ENCODE assay signal across 11 mouse cellular contexts in genomic region chr9:61677037-61677436, GRCm38 (mm10).
DNase-seq lines count a peak whose midpoint lies in the region; ATAC-seq and TF ChIP-seq lines count a peak whose summit lies in the region.
"Had no signal": no experiment of that assay in that cellular context is flagged by ENCODE, and none has a peak within 500 bp of the region (broad histone marks: within the 10 kb centered on the region; RNA-seq: fewer than 3 reads in every experiment).

No protein-coding gene starts in this region.

- H3K9me3 ChIP-seq in midbrain, postnatal 0 days (ENCODE audit: low read length): no peaks in the 10 kb centered on the region
- no peaks in the 10 kb centered on the region for H3K9me3 ChIP-seq in midbrain, embryonic 15.5 days
- H3K9me3 ChIP-seq: embryonic facial prominence, embryonic 15.5 days; kidney, embryonic 15.5 days had no signal

- 70% methylated on average over 11 of the region's 11 CpGs for WGBS in midbrain, postnatal 0 days
- 74% methylated on average over 11 of the region's 11 CpGs for WGBS in midbrain, embryonic 15.5 days

- H3K27me3 ChIP-seq in midbrain, postnatal 0 days (ENCODE audit: insufficient read depth, low read length): no peaks in the 10 kb centered on the region
- H3K27me3 ChIP-seq in midbrain, embryonic 15.5 days (replicated peaks): no peaks in the 10 kb centered on the region

- H3K27ac ChIP-seq in midbrain, postnatal 0 days (ENCODE audit: low read depth, low read length): no peak overlapping the region
- no peak overlapping the region for H3K27ac ChIP-seq in midbrain, embryonic 15.5 days
- H3K27ac ChIP-seq: embryonic facial prominence, embryonic 15.5 days; kidney, embryonic 15.5 days had no signal

- H3K4me3 ChIP-seq in midbrain, postnatal 0 days (ENCODE audit: low read depth, low read length): no peak overlapping the region
- no peak overlapping the region for H3K4me3 ChIP-seq in midbrain, embryonic 15.5 days
- H3K4me3 ChIP-seq: embryonic facial prominence, embryonic 15.5 days; kidney, embryonic 15.5 days had no signal

- H3K4me1 ChIP-seq in midbrain, postnatal 0 days (ENCODE audit: insufficient read depth, low read length): peaks cover 6% of the 10 kb centered on the region; the same call in 1 of the 2 replicates
- peaks cover 9% of the 10 kb centered on the region for H3K4me1 ChIP-seq in midbrain, embryonic 15.5 days

- no peaks in the 10 kb centered on the region for H3K36me3 ChIP-seq in midbrain, postnatal 0 days (ENCODE audit: insufficient read depth, low read length)
- H3K36me3 ChIP-seq in midbrain, embryonic 15.5 days (replicated peaks): no peaks in the 10 kb centered on the region
- H3K36me3 ChIP-seq: embryonic facial prominence, embryonic 15.5 days; kidney, embryonic 15.5 days had no signal

- no peak for ATAC-seq in midbrain, postnatal 0 days (ENCODE audit: low FRiP score)
- ATAC-seq in midbrain, embryonic 15.5 days (replicated peaks): no peak
- ATAC-seq in activated CD4-positive, CD25-positive, alpha-beta regulatory T cell, adult 4 months: no peak

- no peak for TF ChIP-seq CTCF in midbrain, postnatal 0 days (IDR thresholded peaks at IDR 0.05)

- H3K9ac ChIP-seq in midbrain, postnatal 0 days (replicated peaks; ENCODE audit: low read length, poor library complexity, severe bottlenecking): no peak overlapping the region
- H3K9ac ChIP-seq in midbrain, embryonic 15.5 days: no peak overlapping the region
- H3K9ac ChIP-seq: embryonic facial prominence, embryonic 15.5 days; kidney, embryonic 15.5 days had no signal

- H3K4me2 ChIP-seq in midbrain, postnatal 0 days (ENCODE audit: low read depth, low read length, poor library complexity, severe bottlenecking): no peak overlapping the region
- H3K4me2 ChIP-seq in midbrain, embryonic 15.5 days: no peak overlapping the region
- H3K4me2 ChIP-seq: embryonic facial prominence, embryonic 15.5 days; kidney, embryonic 15.5 days had no signal

- intact Hi-C loops in left cerebral cortex, postnatal 14 days (cut with DNase I): no loop called here

- DNase-seq in midbrain, postnatal 0 days (ENCODE audit: low spot score): peak; percentile 56
- DNase-seq in layer of hippocampus, adult 18-20 months (ENCODE audit: low spot score in 2 of 2): peak; percentile 62 to 81
- peak; percentile 85 to 88 for DNase-seq in left cerebral cortex, postnatal 14 days (ENCODE audit: low spot score in 2 of 2)
- DNase-seq in testis, postnatal 14 days (ENCODE audit: low spot score): no peak
- DNase-seq in thymus, postnatal 10 days (ENCODE audit: low spot score in 2 of 2): no peak
- DNase-seq in urinary bladder, postnatal 4 days (ENCODE audit: low spot score in 2 of 2): no peak
- DNase-seq: lung, postnatal 4 days had no signal

Comparison
In these comparisons a context has a peak if more than half of its experiments do, and no peak if none do; other contexts are left out.
1. DNase-seq: peak in midbrain, postnatal 0 days (single experiment), layer of hippocampus, adult 18-20 months (2 of 2) and left cerebral cortex, postnatal 14 days (2 of 2); none in testis, postnatal 14 days (single experiment), thymus, postnatal 10 days (0 of 2) and urinary bladder, postnatal 4 days (0 of 2).